Mouse (Mus musculus) right cerebral cortex, postnatal 14 days (tissue): ENCODE data around the gene Oscp1.

ENCODE experiments used
- DNase-seq: peaks from one replicate; pipeline ENCODE4 v3.0.0; 2022

Oscp1 gene

GRCm38 (mm10) chr4:126058134-126058996, at the start of gene Oscp1:
TSS of gene Oscp1 (plus strand) at chr4:126058565.
- peak; percentile 89 for DNase-seq

GRCm38 (mm10) chr4:126017676-126018332, 40.6 kb upstream of the Oscp1 start:
- DNase-seq, result no peak

- no peak for DNase-seq
Measured at GRCm38 (mm10) chr4:126018966-126019538, 39.3 kb upstream of the Oscp1 start.

DNA sequence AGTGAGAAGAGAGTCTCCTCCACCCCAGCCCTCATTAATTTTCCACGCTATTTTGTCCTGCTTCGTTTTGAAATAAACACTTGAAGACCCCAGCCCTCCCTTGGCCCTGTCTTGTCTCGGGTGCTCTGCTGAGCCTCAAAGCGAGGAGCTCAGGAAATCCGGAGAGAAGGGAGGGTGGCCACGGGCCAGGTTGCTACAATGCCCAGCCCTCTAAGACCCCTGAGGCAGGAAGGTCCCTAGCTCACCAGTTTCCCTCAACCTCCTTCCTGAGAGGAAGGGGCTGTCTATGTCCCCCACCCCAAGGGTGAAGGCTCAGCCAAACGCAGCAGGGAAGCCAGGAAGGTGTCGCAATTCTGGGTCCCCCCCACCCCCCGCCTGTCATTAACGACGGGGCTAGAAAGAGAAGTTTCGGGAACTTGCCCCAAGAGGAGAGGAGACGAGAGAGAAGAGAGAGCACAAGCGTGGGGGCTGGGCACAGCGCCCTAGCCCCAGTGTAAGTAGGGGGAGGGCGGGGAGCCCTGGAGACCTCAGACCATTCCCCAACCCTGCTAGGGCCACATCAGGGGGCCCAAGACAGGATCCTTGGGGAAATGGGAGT, 34.0 kb upstream of the Oscp1 start, which contains the start of gene Csf3r:
Gene Csf3r, plus strand, starts transcription at position 248 of the 598 bp plus-strand sequence.
- no peak for DNase-seq

- DNase-seq, result no peak
Measured at GRCm38 (mm10) chr4:126025801-126026200, 32.6 kb upstream of the Oscp1 start.

DNA sequence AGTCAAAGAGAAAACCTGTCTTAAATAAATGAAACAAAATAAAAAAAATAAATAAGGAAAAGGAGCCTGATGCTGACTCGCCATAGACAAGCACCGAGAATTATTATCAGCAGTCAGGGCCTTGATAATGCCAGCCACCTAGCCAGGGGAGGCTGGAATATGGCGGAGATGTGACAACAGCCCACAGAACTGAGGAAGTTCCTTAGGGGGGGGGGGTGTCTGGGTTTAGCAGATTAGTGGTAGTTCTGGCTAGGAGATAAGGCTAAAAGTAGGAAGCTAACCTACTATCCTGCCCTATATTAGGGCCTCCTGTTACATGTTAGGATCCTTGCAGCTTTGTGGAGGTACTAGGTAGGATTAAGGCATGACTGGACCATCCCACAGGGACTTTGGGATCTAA, 30.4 kb upstream of the Oscp1 start:
- DNase-seq, result no peak

- DNase-seq, result no peak
Measured at GRCm38 (mm10) chr4:126029042-126029441, 29.3 kb upstream of the Oscp1 start.

- no peak for DNase-seq
Measured at GRCm38 (mm10) chr4:126030705-126031104, 27.7 kb upstream of the Oscp1 start.

GRCm38 (mm10) chr4:126035413-126035812, 23.0 kb upstream of the Oscp1 start:
- no peak for DNase-seq

GRCm38 (mm10) chr4:126046851-126047585, 11.3 kb upstream of the Oscp1 start, which contains the start of gene Mrps15:
TSS of gene Mrps15 (plus strand) at chr4:126046925.
- peak; percentile 84 for DNase-seq

GRCm38 (mm10) chr4:126051617-126052016, 6.7 kb upstream of the Oscp1 start:
- peak; percentile 42 for DNase-seq

GRCm38 (mm10) chr4:126057207-126058133, 895 bp upstream of the Oscp1 start:
- no peak for DNase-seq

DNA sequence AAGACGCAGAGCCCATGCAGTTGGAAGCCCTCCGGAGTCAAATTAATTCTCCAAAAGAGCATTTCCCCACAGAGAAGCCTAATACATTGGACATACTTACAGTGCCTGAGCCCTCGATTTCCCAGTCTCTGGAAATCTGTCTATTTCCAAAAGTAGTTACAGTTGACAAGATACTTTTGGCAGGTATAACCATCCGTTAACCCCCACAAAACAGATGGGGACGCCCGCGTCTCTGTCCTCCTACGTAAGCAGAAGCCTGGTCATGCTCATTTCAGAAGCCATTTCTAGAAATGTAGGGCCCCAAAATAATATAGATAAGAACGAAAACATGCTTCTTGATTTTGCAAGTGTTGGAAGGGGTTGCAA, 615 bp downstream of the Oscp1 start:
- DNase-seq, result peak; percentile 28

- peak; percentile 30 for DNase-seq
Measured at GRCm38 (mm10) chr4:126062856-126063255, 4.5 kb downstream of the Oscp1 start.

GRCm38 (mm10) chr4:126065241-126065640, 6.9 kb downstream of the Oscp1 start:
- peak; percentile 34 for DNase-seq

GRCm38 (mm10) chr4:126067401-126068077, 9.2 kb downstream of the Oscp1 start:
- DNase-seq, result no peak

- no peak for DNase-seq
Measured at GRCm38 (mm10) chr4:126068842-126069241, 10.5 kb downstream of the Oscp1 start.

GRCm38 (mm10) chr4:126077833-126078232, 19.5 kb downstream of the Oscp1 start:
- DNase-seq, result no peak

- no peak for DNase-seq
Measured at GRCm38 (mm10) chr4:126079266-126079665, 20.9 kb downstream of the Oscp1 start.

- DNase-seq, result no peak
Measured at GRCm38 (mm10) chr4:126081601-126082000, 23.2 kb downstream of the Oscp1 start.

- DNase-seq, result no peak
Measured at GRCm38 (mm10) chr4:126083021-126083420, 24.7 kb downstream of the Oscp1 start.
